In the genomic region with DNA sequence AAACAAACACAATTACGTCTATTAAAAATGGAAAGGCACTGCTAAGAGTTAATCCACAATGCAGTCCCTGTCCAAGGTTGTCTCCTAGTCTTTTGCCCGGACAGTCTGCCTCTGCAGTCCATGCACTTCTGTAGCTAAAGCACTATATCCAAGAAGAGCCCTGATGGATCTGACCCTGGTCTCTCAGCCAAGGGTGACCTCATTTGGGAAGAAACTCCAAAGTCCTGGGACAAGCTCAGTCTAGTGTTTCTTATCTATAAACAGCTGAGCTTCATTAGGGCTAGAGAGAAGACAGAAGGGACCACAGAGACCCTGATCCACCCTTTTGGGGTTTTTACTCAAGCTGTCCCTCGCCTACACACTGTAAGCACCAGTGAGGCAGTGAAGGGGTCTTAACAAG, we compare ENCODE assay signal across 25 mouse cellular contexts. TPM values are rescaled to one million over a fixed set of nuclear protein-coding genes. Genes with fewer than 3 reads are reported as not detected.
DNase-seq lines count a peak whose midpoint lies in the region; ATAC-seq lines count a peak whose summit lies in the region.
"Had no signal": no experiment of that assay in that cellular context is flagged by ENCODE, and none has a peak within 500 bp of the region (broad histone marks: within the 10 kb centered on the region; RNA-seq: fewer than 3 reads in every experiment).

No protein-coding gene starts in this region.

- H3K4me2 ChIP-seq in heart, embryonic 12.5 days: no peak overlapping the region
- H3K4me2 ChIP-seq: embryonic facial prominence, embryonic 15.5 days; heart, embryonic 13.5 days; midbrain, embryonic 12.5 days; neural tube, embryonic 13.5 days had no signal

- peaks cover 25% of the 10 kb centered on the region for H3K36me3 ChIP-seq in heart, embryonic 12.5 days
- H3K36me3 ChIP-seq: midbrain, embryonic 12.5 days; neural tube, embryonic 13.5 days had no signal

- H3K9ac ChIP-seq in heart, embryonic 12.5 days: no peak overlapping the region
- H3K9ac ChIP-seq: embryonic facial prominence, embryonic 15.5 days; heart, embryonic 13.5 days; liver, postnatal 0 days; midbrain, embryonic 12.5 days; neural tube, embryonic 13.5 days had no signal

- H3K27me3 ChIP-seq in heart, embryonic 12.5 days (replicated peaks): no peaks in the 10 kb centered on the region
- H3K27me3 ChIP-seq: embryonic facial prominence, embryonic 15.5 days; heart, embryonic 13.5 days; neural tube, embryonic 13.5 days had no signal

- no peak for ATAC-seq in heart, embryonic 12.5 days (ENCODE audit: insufficient number of reproducible peaks, low FRiP score)
- no peak for ATAC-seq in CD4-positive, CD25-positive, alpha-beta regulatory T cell, adult 4 months

- H3K27ac ChIP-seq in heart, embryonic 12.5 days (ENCODE audit: poor library complexity, severe bottlenecking): no peak overlapping the region
- H3K27ac ChIP-seq: embryonic facial prominence, embryonic 15.5 days; heart, embryonic 13.5 days; layer of hippocampus, adult 2 months; midbrain, embryonic 12.5 days; neural tube, embryonic 13.5 days had no signal

- peak; percentile 97 for DNase-seq in heart, adult 11 months
- DNase-seq in adipocyte (ENCODE audit: low spot score): peak; percentile 16
- DNase-seq in gastrocnemius, adult 8-10 months (ENCODE audit: low spot score in 2 of 2): peak; percentile 6 to 30
- DNase-seq in heart, postnatal 10 days: peak; percentile 81 to 82
- no peak for DNase-seq in frontal cortex, postnatal 36 days (ENCODE audit: low spot score in 2 of 2)
- DNase-seq in frontal cortex, postnatal 10 days (ENCODE audit: low spot score in 2 of 2): no peak
- DNase-seq: cerebellum, adult 11-12 months; cerebellum, postnatal 25 days; kidney, adult 11 months; kidney, postnatal 14 days; left cerebral cortex, postnatal 4 days; liver, postnatal 0 days; right cerebral cortex, adult 18-20 months; thymus, postnatal 36 days had no signal

- H3K4me1 ChIP-seq in heart, embryonic 12.5 days (replicated peaks): peaks cover 7% of the 10 kb centered on the region

- WGBS in heart, embryonic 12.5 days: 84% methylated on average over 3 of the region's 3 CpGs

- H3K4me3 ChIP-seq in heart, embryonic 12.5 days: no peak overlapping the region
- H3K4me3 ChIP-seq: embryonic facial prominence, embryonic 15.5 days; heart, embryonic 13.5 days; layer of hippocampus, adult 2 months; midbrain, embryonic 12.5 days; neural tube, embryonic 13.5 days had no signal

- no peaks in the 10 kb centered on the region for H3K9me3 ChIP-seq in heart, embryonic 12.5 days (replicated peaks)
- H3K9me3 ChIP-seq: embryonic facial prominence, embryonic 15.5 days; heart, embryonic 13.5 days; midbrain, embryonic 12.5 days; neural tube, embryonic 13.5 days had no signal

- intact Hi-C loops in heart, postnatal 10 days (cut with DNase I): no loop called here

RNA-seq across cellular contexts. Expression of gene Serpinb6c, which starts 25.4 kb away (rescaled TPM):
- not detected in 2 replicates for polyA plus RNA-seq in heart, embryonic 12.5 days (2016; fragmentation: Nextera tagmentation; extraction: Ambion mirVana)
- total RNA-seq in gastrocnemius, adult 8-10 months (2022): under 1 TPM in 3 of 4 experiments, not detected in 1; 0.36 to 0.56 (median 0.53) TPM
- under 1 TPM in 1 of 2 experiments, not detected in 1; 0.19 TPM for total RNA-seq in heart, postnatal 10 days (2021)
- polyA plus RNA-seq in CD4-positive, CD25-positive, alpha-beta regulatory T cell, adult 4 months (2017; shearing (Covaris generic)): under 1 TPM in 1 of 2 experiments, not detected in 1; 0.48 TPM
- total RNA-seq: megakaryocyte progenitor cell, adult 5-6 weeks had no signal
- polyA plus RNA-seq: heart, embryonic 13.5 days; hindbrain, embryonic 11.5 days; liver, adult 2 months; liver, postnatal 0 days; midbrain, embryonic 12.5 days; small intestine, adult 2 months had no signal

RNA-seq across cellular contexts. Expression of gene Nqo2, which starts 33.6 kb away (rescaled TPM):
- polyA plus RNA-seq in heart, embryonic 12.5 days (2016; fragmentation: Nextera tagmentation; extraction: Ambion mirVana): 27.4 and 28.9 TPM in 2 replicates
- 10 to 100 TPM; 14.0 to 16.6 (median 15.0) TPM for total RNA-seq in gastrocnemius, adult 8-10 months (2022)
- total RNA-seq in heart, postnatal 10 days (2021): 10 to 100 TPM; 24.2 to 26.3 TPM
- 1 to 10 TPM; 6.9 to 9.8 TPM for polyA plus RNA-seq in CD4-positive, CD25-positive, alpha-beta regulatory T cell, adult 4 months (2017; shearing (Covaris generic))

Comparison
In these comparisons a context has a peak if more than half of its experiments do, and no peak if none do; other contexts are left out.
1. DNase-seq: peak in heart, adult 11 months (single experiment), adipocyte (single experiment), gastrocnemius, adult 8-10 months (2 of 2) and heart, postnatal 10 days (2 of 2); none in frontal cortex, postnatal 36 days (0 of 2) and frontal cortex, postnatal 10 days (0 of 2).